In the genomic region with DNA sequence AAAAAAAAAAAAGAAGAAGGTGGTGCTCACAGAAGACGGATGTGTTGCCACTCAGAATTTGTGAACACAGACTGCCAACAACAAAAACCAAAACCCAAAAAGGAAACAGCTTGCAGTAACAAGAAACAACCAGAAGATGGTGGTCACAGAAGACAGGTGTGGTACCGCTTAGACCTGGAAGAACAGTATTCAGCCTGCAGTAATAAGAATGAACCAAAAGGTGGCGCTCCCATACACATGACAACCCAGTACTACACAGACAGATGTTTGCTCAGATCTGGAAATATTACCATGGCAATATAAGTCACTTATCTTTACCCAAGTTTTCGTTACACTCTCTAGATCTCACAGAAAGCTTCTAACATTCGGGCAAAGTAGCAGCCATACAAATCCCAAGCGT, we compare ENCODE assay signal across 10 mouse cellular contexts. TPM values are rescaled to one million over a fixed set of nuclear protein-coding genes. Genes with fewer than 3 reads are reported as not detected.
A peak's percentile ranks its signal among the peaks of the same experiment; 100 is the strongest.
DNase-seq lines count a peak whose midpoint lies in the region; ATAC-seq lines count a peak whose summit lies in the region.
"Had no signal": no experiment of that assay in that cellular context is flagged by ENCODE, and none has a peak within 500 bp of the region (broad histone marks: within the 10 kb centered on the region; RNA-seq: fewer than 3 reads in every experiment).

No protein-coding gene starts in this region.

- H3K9me3 ChIP-seq in limb, embryonic 11.5 days (ENCODE audit: control insufficient read depth, low read length) = no peaks in the 10 kb centered on the region
- no peaks in the 10 kb centered on the region for H3K9me3 ChIP-seq in limb, embryonic 10.5 days (replicated peaks)
- no peaks in the 10 kb centered on the region for H3K9me3 ChIP-seq in hindbrain, embryonic 14.5 days (ENCODE audit: control insufficient read depth, low read length)

- 45% methylated on average over 6 of the region's 6 CpGs for WGBS in limb, embryonic 11.5 days
- 52% methylated on average over 6 of the region's 6 CpGs for WGBS in limb, embryonic 10.5 days
- WGBS in hindbrain, embryonic 14.5 days = 43% methylated on average over 6 of the region's 6 CpGs

- H3K4me2 ChIP-seq in limb, embryonic 11.5 days (ENCODE audit: low read depth, severe bottlenecking) = no peak overlapping the region
- H3K4me2 ChIP-seq in hindbrain, embryonic 14.5 days (replicated peaks) = no peak overlapping the region

- no peaks in the 10 kb centered on the region for H3K27me3 ChIP-seq in limb, embryonic 11.5 days (ENCODE audit: control insufficient read depth, insufficient read depth, low read length)
- no peaks in the 10 kb centered on the region for H3K27me3 ChIP-seq in limb, embryonic 10.5 days (ENCODE audit: low read depth, poor library complexity, severe bottlenecking)
- no peaks in the 10 kb centered on the region for H3K27me3 ChIP-seq in hindbrain, embryonic 14.5 days (ENCODE audit: control insufficient read depth, insufficient read depth, low read length)

- ATAC-seq in limb, embryonic 11.5 days (ENCODE audit: insufficient number of reproducible peaks, low FRiP score, low TSS enrichment, low read depth) = peak; percentile 77; the same call in 1 of the 2 replicates
- no peak for ATAC-seq in hindbrain, embryonic 14.5 days (ENCODE audit: low FRiP score)

- no peak overlapping the region for H3K4me3 ChIP-seq in limb, embryonic 11.5 days (ENCODE audit: low read depth, low read length)
- H3K4me3 ChIP-seq in limb, embryonic 10.5 days = no peak overlapping the region
- H3K4me3 ChIP-seq in hindbrain, embryonic 14.5 days (replicated peaks; ENCODE audit: low read length) = no peak overlapping the region

- intact Hi-C loops in left cerebral cortex, postnatal 25 days (cut with DNase I) = loop anchor here (2.0 to 5.0 kb wide), 2 partner anchors 111 to 138 kb away; no protein-coding TSS in a partner anchor

- H3K27ac ChIP-seq in limb, embryonic 11.5 days (replicated peaks; ENCODE audit: low read depth, low read length) = no peak overlapping the region
- H3K27ac ChIP-seq in limb, embryonic 10.5 days = no peak overlapping the region
- H3K27ac ChIP-seq in hindbrain, embryonic 14.5 days = no peak overlapping the region

- no peaks in the 10 kb centered on the region for H3K4me1 ChIP-seq in limb, embryonic 11.5 days (ENCODE audit: control insufficient read depth, insufficient read depth, low read length)
- H3K4me1 ChIP-seq in limb, embryonic 10.5 days = no peaks in the 10 kb centered on the region
- H3K4me1 ChIP-seq in hindbrain, embryonic 14.5 days (replicated peaks; ENCODE audit: control insufficient read depth, insufficient read depth, low read length) = no peaks in the 10 kb centered on the region

- no peak overlapping the region for H3K9ac ChIP-seq in limb, embryonic 11.5 days (ENCODE audit: low read length)
- H3K9ac ChIP-seq in hindbrain, embryonic 14.5 days = no peak overlapping the region

- DNase-seq in limb, embryonic 11.5 days (ENCODE audit: low spot score) = peak; percentile 23
- DNase-seq in limb, embryonic 10.5 days (ENCODE audit: low spot score) = no peak
- DNase-seq in brain, adult 2 months (ENCODE audit: low read depth, low spot score) = peak; percentile 74
- peak; percentile 15 to 64 for DNase-seq in frontal cortex, postnatal 36 days (ENCODE audit: low spot score in 2 of 2)
- peak; percentile 56 to 68 for DNase-seq in left cerebral cortex, postnatal 25 days (ENCODE audit: low spot score in 2 of 2)
- DNase-seq in urinary bladder, postnatal 10 days (ENCODE audit: low spot score) = no peak
- DNase-seq in hindbrain, embryonic 14.5 days (ENCODE audit: low spot score) = no peak
- no peak for DNase-seq in thymus, adult 18-20 months

- no peaks in the 10 kb centered on the region for H3K36me3 ChIP-seq in limb, embryonic 11.5 days (ENCODE audit: control insufficient read depth, insufficient read depth, low read length)
- no peaks in the 10 kb centered on the region for H3K36me3 ChIP-seq in limb, embryonic 10.5 days
- no peaks in the 10 kb centered on the region for H3K36me3 ChIP-seq in hindbrain, embryonic 14.5 days (replicated peaks; ENCODE audit: control insufficient read depth, insufficient read depth)

RNA-seq across cellular contexts. Expression of gene B020004J07Rik, which starts 17.1 kb away (rescaled TPM):
- polyA plus RNA-seq in limb, embryonic 11.5 days (2014; fragmentation: Nextera tagmentation; extraction: Ambion mirVana) = not detected in 2 replicates
- not detected in 2 replicates for polyA plus RNA-seq in limb, embryonic 10.5 days (2016; fragmentation: Nextera tagmentation; extraction: Ambion mirVana)
- not detected for total RNA-seq in left cerebral cortex, postnatal 25 days (2021)
- polyA plus RNA-seq in hindbrain, embryonic 14.5 days (2014; fragmentation: Nextera tagmentation; extraction: Ambion mirVana) = not detected in 2 replicates
- polyA plus RNA-seq: liver, embryonic 16.5 days; stomach, embryonic 14.5 days had no signal

RNA-seq across cellular contexts. Expression of gene C130073F10Rik, which starts 32.7 kb away (rescaled TPM):
- not detected in 2 replicates for polyA plus RNA-seq in limb, embryonic 11.5 days (2014; fragmentation: Nextera tagmentation; extraction: Ambion mirVana)
- not detected in 2 replicates for polyA plus RNA-seq in limb, embryonic 10.5 days (2016; fragmentation: Nextera tagmentation; extraction: Ambion mirVana)
- total RNA-seq in left cerebral cortex, postnatal 25 days (2021) = not detected
- polyA plus RNA-seq in hindbrain, embryonic 14.5 days (2014; fragmentation: Nextera tagmentation; extraction: Ambion mirVana) = not detected in 2 replicates
- polyA plus RNA-seq: liver, embryonic 16.5 days; stomach, embryonic 14.5 days had no signal

RNA-seq across cellular contexts. Expression of gene Gm12800, which starts 48.0 kb away (rescaled TPM):
- not detected in 2 replicates for polyA plus RNA-seq in limb, embryonic 11.5 days (2014; fragmentation: Nextera tagmentation; extraction: Ambion mirVana)
- not detected in 2 replicates for polyA plus RNA-seq in limb, embryonic 10.5 days (2016; fragmentation: Nextera tagmentation; extraction: Ambion mirVana)
- total RNA-seq in left cerebral cortex, postnatal 25 days (2021) = not detected
- not detected in 2 replicates for polyA plus RNA-seq in hindbrain, embryonic 14.5 days (2014; fragmentation: Nextera tagmentation; extraction: Ambion mirVana)
- polyA plus RNA-seq: liver, embryonic 16.5 days; stomach, embryonic 14.5 days had no signal

Comparison
In these comparisons a context has a peak if more than half of its experiments do, and no peak if none do; other contexts are left out.
1. DNase-seq: peak in limb, embryonic 11.5 days (single experiment), brain, adult 2 months (single experiment), frontal cortex, postnatal 36 days (2 of 2) and left cerebral cortex, postnatal 25 days (2 of 2); none in limb, embryonic 10.5 days (single experiment), urinary bladder, postnatal 10 days (single experiment), hindbrain, embryonic 14.5 days (single experiment) and thymus, adult 18-20 months (0 of 2).